Mouse (Mus musculus) testis, adult 2 months (tissue): ENCODE measurements around the gene Cx3cr1. TPM values are rescaled to one million over a fixed set of nuclear protein-coding genes. Genes with fewer than 3 reads are reported as not detected.

Source experiments
- H3K27ac ChIP-seq: fragments of 200-500 bp; 2 replicates; pipeline ENCODE4 v1.5.1; 2012; ENCODE audit warnings: low read depth, low read length; ENCODE audit not compliant: control insufficient read depth, insufficient read depth
- H3K27me3 ChIP-seq: fragments of 200-500 bp; 2 replicates; pipeline ENCODE4 v1.6.1; 2012; ENCODE audit warnings: mild to moderate bottlenecking, low read length, moderate library complexity; ENCODE audit not compliant: control insufficient read depth, insufficient read depth
- H3K36me3 ChIP-seq: fragments of 200-500 bp; 2 replicates; pipeline ENCODE4 v1.6.1; 2012; ENCODE audit warnings: mild to moderate bottlenecking, low read length; ENCODE audit not compliant: control insufficient read depth, insufficient read depth
- H3K4me1 ChIP-seq: fragments of 200-500 bp; 2 replicates; pipeline ENCODE4 v1.6.1; 2012; ENCODE audit warnings: low read length; ENCODE audit not compliant: control insufficient read depth, insufficient read depth
- H3K4me3 ChIP-seq: fragments of 200-500 bp; 2 replicates; pipeline ENCODE4 v1.5.1; 2012; ENCODE audit warnings: low read depth, mild to moderate bottlenecking, low read length, moderate library complexity, mixed read lengths; ENCODE audit not compliant: control insufficient read depth
- CTCF ChIP-seq: fragments of 200-500 bp; IDR thresholded peaks from 2 replicates; pipeline ENCODE4 v1.5.1; 2012; ENCODE audit warnings: low read depth, mild to moderate bottlenecking, inconsistent platforms, low read length, moderate library complexity; ENCODE audit not compliant: control insufficient read depth, insufficient read depth, insufficient replicate concordance
- POLR2A ChIP-seq: fragments of 200-500 bp; IDR thresholded peaks from 2 replicates; pipeline ENCODE4 v1.6.1; 2012; ENCODE audit warnings: low read depth, mild to moderate bottlenecking, inconsistent platforms, low read length, moderate library complexity; ENCODE audit not compliant: control insufficient read depth
- polyA plus RNA-seq: library from polyadenylated mRNA; depleted of rRNA; stranded (reverse); fragments of >200 nt; gene quantifications from 2 replicates; pipeline ENCODE4 v1.2.3, GENCODE M21; 2012

Gene Cx3cr1
- polyA plus RNA-seq, 1 experiment = 2.7 TPM

DNA sequence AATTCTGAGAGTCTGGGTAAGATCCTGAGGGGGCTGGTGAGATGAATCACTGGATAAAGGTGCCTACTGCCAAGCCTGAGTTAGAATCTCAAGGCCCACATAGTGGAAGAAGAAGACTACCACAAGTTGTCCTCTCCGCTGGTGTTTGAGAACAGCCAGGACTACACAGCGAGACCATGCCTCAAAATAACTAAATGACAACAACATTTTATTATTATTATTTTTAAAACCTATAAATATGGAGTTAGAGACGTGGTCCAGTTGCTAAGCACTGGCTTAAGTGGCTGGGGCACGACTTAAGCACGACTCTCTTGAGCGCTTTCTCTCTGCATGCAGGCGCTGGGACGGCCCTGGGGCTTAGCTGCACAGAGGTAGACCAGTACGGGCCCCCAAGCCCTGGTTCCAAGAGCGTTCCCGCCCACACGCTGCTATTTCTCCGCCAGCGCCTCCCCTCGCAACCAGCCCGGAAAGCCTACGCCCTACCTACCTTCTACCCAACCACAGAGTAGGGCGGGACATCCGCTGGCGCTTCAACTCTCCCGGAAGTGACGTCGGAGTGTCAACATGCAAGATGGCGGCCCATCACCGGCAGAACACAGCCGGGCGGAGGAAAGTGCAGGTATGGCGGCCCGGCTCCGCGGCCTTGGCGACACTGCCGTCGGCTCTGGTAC, 175.2 kb downstream of the Cx3cr1 start, which contains the start of gene Wdr48:
Wdr48 (plus strand) TSS at position 540 of the 671 bp plus-strand sequence.
- Histone ChIP-seq H3K27me3 (no peaks in the 10 kb centered on the region), H3K36me3 (peaks cover 4% of the 10 kb centered on the region; the same call in 1 of the 2 replicates), H3K27ac (peak within 1 kb of the TSS; percentile 97), H3K4me3 (peak within 1 kb of the TSS; percentile 98), H3K4me1 (peaks cover 8% of the 10 kb centered on the region; the same call in 1 of the 2 replicates)
- TF ChIP-seq CTCF = no peak
- TF ChIP-seq POLR2A = peak; percentile 93

DNA sequence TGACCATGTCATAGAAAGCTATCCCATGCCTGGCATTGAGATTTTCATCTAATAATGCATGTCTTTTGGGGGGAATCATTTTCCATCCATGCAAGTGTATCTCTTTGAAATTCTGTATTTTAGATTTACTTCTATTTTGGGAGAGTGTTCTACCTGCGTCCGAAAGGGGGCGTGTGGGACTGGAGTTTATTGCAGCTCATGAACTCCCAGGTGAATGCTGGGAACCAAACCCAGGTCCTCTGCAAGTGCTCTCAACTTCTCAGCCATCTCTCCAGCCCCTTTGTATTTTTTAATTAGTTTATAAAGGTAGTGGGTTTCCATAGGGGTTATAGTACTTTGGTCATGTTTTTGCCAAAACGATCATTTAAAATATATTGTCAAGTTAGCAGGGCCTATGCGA, 175.8 kb downstream of the Cx3cr1 start:
- H3K27ac ChIP-seq = no peak overlapping the region
- peaks cover 8% of the 10 kb centered on the region; the same call in 1 of the 2 replicates for H3K4me1 ChIP-seq
- H3K36me3 ChIP-seq = peaks cover 3% of the 10 kb centered on the region; the same call in 1 of the 2 replicates
- TF ChIP-seq CTCF (no peak), POLR2A (no peak)
- no peaks in the 10 kb centered on the region for H3K27me3 ChIP-seq
- peak overlapping the region; percentile 98 for H3K4me3 ChIP-seq

- TF ChIP-seq CTCF = no peak
- TF ChIP-seq POLR2A = no peak
- H3K27ac ChIP-seq = no peak overlapping the region
- no peak overlapping the region for H3K4me3 ChIP-seq
- peaks cover 5% of the 10 kb centered on the region; the same call in 1 of the 2 replicates for H3K4me1 ChIP-seq
- no peaks in the 10 kb centered on the region for H3K27me3 ChIP-seq
- H3K36me3 ChIP-seq = peaks cover 3% of the 10 kb centered on the region; the same call in 1 of the 2 replicates
Measured at GRCm38 (mm10) chr9:119890692-119891091, 179.0 kb downstream of the Cx3cr1 start.

DNA sequence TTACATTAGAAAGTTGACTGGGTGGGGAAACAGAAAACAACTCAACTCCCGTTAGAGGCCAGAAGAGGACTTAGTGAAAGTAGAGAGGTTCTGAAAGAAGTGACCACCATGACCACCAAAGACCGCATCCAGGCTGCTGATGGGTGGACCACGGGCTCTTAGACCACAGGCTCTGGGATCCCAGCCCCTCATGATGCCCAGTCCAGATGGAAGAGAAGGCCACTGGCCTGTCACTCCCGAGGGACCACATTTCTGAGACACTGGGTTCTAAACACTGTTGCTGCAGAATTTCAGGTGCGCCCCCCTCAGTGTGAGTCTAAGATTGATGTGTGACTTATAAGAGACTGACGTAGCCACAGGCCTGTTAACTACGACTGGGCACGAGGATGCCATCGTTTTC, 180.2 kb downstream of the Cx3cr1 start:
- Histone ChIP-seq H3K27me3 (no peaks in the 10 kb centered on the region), H3K4me3 (no peak overlapping the region), H3K4me1 (0 out of 2 replicates have a peak, but pooled peaks cover 2% of the 10 kb centered on the region), H3K36me3 (peaks cover 3% of the 10 kb centered on the region; the same call in 1 of the 2 replicates), H3K27ac (no peak overlapping the region)
- no peak for TF ChIP-seq POLR2A
- no peak for TF ChIP-seq CTCF

GRCm38 (mm10) chr9:119888843-119889246, 180.8 kb downstream of the Cx3cr1 start:
- H3K27ac ChIP-seq = no peak overlapping the region

GRCm38 (mm10) chr9:119887144-119887901, 182.4 kb downstream of the Cx3cr1 start:
- Histone ChIP-seq H3K27ac (no peak overlapping the region), H3K4me3 (no peak overlapping the region), H3K27me3 (no peaks in the 10 kb centered on the region), H3K36me3 (no peaks in the 10 kb centered on the region), H3K4me1 (no peaks in the 10 kb centered on the region)
- TF ChIP-seq POLR2A (no peak), CTCF (no peak)

More at GRCm38 (mm10) chr9:119888843-119889246, 180.8 kb downstream of the Cx3cr1 start:
- Histone ChIP-seq H3K27me3 (no peaks in the 10 kb centered on the region), H3K4me1 (0 out of 2 replicates have a peak, but pooled peaks cover 1% of the 10 kb centered on the region), H3K4me3 (no peak overlapping the region), H3K36me3 (peaks cover 3% of the 10 kb centered on the region; the same call in 1 of the 2 replicates)
- TF ChIP-seq POLR2A = no peak
- TF ChIP-seq CTCF = no peak

DNA sequence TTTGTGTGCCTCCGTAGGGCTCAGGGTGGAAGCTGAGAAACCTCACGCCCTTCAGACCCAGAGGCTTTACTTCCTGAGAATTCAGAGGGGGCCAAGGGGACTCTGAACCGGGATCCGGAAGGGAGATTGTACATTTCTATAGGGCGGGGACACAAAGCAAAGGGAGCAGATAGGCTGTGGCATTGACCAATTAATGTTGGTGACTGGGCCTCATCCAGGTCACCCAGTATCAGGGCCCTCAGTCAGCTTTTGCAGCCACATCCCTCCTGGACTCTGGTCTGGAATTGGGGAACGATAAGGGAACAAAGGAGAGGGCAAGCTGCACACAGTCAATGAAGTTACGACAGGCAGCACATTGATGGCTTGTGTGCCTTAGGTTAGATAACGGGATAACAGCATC, 215.5 kb downstream of the Cx3cr1 start:
- TF ChIP-seq POLR2A (no peak), CTCF (no peak)
- Histone ChIP-seq H3K36me3 (no peaks in the 10 kb centered on the region), H3K4me3 (no peak overlapping the region), H3K27ac (no peak overlapping the region), H3K4me1 (no peaks in the 10 kb centered on the region), H3K27me3 (no peaks in the 10 kb centered on the region)
